Mouse (Mus musculus) spleen, adult 12 weeks (tissue): ENCODE results near the gene Hist1h2bb.
A peak's percentile ranks its signal among the peaks of the same experiment; 100 is the strongest.

Source experiments
- DNase-seq: peaks from one replicate; pipeline ENCODE4 v3.0.0; 2022; ENCODE audit warnings: low spot score

Hist1h2bb gene

DNA sequence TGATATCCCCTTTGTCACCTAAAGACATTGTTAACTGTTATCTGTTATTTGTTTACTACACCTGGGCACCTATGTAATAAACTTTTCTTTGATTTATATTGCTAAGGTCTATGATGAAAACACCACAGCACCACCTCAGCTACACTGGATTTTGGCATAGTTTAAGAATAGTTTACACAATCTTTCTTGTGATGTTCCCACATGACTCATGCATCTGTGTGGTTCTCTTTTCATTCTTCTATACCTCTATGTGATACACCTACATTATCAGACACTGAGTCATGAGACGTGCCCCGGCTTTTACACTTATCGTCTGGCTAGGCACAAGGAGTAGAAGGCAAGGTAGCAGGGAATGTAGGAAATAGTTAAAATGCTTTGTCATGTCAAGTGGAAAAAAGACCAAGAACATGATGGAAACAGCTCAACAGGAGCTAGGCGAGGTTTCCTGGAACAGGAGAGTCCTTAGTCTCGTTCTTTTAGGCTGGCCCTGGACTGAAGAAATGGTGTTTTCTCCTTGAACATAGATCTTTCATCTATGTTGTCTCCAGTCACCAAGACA is 3.1 kb downstream of the Hist1h2bb start:
- DNase-seq, result no peak

DNA sequence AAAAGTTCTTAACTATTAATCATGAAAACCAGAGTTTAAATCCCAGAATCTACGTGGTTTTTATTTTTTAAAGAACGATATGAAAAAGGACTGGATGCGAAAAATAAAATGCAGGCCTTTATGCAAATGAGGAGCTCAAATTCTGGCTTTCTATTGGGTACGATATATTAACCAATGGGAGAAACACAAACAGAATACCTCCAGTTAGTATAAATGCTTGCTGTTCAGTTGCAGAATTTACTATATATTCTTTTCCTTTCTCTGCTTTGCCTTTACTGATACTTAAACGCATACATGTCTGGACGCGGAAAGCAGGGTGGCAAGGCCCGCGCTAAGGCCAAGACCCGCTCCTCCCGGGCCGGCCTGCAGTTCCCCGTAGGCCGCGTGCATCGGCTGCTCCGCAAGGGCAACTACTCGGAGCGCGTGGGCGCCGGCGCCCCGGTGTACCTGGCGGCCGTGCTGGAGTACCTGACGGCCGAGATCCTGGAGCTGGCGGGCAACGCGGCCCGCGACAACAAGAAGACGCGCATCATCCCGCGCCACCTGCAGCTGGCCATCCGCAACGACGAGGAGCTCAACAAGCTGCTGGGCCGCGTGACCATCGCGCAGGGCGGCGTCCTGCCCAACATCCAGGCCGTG is 4.4 kb downstream of the Hist1h2bb start, which contains the start of gene Hist1h2ab:
Gene Hist1h2ab (plus strand): TSS at position 288 of the 639 bp plus-strand sequence.
- peak; percentile 62 for DNase-seq

DNA sequence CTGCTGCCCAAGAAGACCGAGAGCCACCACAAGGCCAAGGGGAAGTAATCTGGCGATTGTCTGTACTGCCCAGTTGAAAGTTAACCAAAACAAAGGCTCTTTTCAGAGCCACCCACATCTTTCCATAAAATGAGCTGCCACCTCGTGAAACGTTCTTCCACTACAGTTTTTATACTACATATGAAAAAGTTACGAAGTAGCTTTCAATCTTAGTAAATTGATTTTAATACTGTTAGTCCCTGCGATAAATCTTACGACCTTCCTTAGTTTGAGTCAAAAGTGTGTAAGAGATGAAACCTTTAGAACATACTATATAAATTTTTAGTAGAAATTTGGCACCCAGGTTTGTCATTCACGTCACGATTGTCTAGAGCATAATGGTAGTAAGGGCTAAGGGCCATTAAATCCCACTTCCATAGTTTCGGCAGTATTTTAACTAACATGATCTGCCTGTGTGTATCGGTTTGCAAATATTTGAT is 5.0 kb downstream of the Hist1h2bb start:
- DNase-seq, result no peak

DNA sequence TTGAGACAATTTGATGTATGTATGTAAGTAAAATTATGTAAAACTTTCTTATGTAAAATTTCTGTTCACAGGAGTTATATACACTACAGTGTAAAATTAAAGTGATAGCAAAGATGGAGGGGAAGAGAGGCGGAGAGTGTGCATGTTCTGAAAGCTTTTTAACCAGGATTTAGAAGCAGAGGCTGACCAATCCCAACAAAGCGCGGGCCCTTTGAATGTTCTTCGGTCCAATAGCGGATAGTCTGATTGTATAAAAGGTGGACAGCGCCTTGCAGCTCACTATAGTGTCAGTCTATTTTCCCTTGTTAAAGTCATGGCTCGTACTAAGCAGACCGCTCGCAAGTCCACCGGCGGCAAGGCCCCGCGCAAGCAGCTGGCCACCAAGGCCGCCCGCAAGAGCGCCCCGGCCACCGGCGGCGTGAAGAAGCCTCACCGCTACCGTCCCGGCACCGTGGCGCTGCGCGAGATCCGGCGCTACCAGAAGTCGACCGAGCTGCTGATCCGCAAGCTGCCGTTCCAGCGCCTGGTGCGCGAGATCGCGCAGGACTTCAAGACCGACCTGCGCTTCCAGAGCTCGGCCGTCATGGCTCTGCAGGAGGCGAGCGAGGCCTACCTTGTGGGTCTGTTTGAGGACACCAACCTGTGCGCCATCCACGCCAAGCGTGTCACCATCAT is 5.7 kb downstream of the Hist1h2bb start, which contains the start of gene Hist1h3b:
Gene Hist1h3b (plus strand): TSS at position 201 of the 675 bp plus-strand sequence.
- DNase-seq, result peak; percentile 80

GRCm38 (mm10) chr13:23752742-23753172 is 6.2 kb downstream of the Hist1h2bb start:
- DNase-seq, result no peak

- DNase-seq, result no peak
Measured at GRCm38 (mm10) chr13:23753314-23754078, 7.0 kb downstream of the Hist1h2bb start.

GRCm38 (mm10) chr13:23755000-23755399 is 8.5 kb downstream of the Hist1h2bb start:
- no peak for DNase-seq

DNA sequence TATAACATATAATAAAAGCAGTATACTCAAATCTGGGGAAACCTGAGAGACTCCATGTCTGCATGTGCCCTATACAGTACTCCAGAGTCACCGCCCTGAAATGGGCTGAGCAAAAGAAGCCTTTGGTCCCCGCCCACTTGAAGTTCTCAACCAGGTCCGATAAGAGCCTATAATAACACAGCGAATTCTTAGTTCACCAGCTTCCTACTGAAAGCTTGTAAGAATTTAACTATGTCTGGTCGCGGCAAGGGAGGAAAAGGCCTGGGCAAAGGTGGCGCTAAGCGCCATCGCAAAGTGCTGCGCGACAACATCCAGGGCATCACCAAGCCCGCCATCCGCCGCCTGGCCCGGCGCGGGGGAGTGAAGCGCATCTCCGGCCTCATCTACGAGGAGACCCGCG is 10.3 kb downstream of the Hist1h2bb start, which contains the start of gene Hist1h4b:
Gene Hist1h4b (plus strand): TSS at position 224 of the 400 bp plus-strand sequence.
- DNase-seq, result peak; percentile 94

DNA sequence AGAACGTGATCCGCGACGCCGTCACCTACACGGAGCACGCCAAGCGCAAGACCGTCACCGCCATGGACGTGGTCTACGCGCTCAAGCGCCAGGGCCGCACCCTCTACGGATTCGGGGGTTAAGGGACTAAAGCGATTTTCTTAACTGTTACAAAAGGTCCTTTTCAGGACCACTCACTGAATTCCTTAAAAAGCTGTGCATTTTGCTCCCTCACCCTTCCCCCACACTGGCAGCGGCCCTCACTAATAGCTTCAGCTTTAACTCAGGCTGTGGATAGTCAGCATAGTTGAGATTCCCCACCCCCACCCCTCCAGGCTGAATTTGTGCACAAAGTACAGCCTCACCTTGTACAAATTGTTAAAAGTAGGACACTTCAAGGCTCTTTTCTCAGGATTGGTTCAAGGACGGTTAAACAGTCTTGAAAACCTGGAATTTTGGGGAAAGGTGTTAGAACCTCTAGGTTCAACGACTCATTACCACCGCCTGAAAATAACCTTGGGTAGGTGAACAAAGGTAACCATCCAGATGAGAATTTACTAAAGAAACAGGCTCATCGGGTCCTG is 10.8 kb downstream of the Hist1h2bb start:
- peak; percentile 62 for DNase-seq

GRCm38 (mm10) chr13:23757921-23758320 is 11.4 kb downstream of the Hist1h2bb start:
- DNase-seq, result no peak

DNA sequence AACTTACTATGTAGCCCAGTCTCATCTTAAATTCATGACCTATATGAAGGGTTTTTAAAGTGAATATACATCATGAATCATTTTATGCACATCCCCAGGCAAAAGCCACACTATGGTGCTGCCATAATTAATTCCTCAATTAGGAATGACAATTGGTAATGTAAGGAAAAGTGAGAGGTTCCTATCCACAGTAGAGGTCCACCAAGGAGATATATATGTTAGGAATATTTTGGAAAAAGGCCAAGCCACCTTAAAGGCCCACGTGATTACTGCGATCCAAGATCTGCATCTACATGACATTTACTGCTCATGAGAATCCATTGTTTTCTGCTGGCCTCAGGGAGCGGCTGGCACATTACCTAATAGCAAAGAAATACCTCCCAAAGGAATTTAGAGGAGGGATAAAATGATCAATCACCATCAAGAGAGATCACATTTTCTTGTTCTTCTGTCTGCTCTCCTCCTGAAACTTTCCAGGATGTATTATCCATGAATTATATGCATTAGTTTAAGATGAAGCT is 12.8 kb downstream of the Hist1h2bb start:
- no peak for DNase-seq

DNA sequence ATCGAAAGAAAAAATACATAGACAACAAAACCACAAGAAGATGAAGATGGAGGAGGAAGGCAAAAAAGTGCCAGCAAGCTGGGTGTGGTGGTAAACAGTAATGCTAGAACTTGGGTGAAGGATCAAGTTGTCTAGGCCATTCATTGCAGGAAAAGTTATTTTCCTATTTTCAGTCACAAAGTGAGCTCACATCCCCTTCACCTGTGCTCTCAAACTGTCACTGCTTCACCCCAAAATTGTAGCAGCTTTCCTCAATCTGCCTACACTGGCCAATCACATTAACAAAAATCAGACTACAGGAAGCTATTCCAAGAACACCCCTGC is 13.3 kb downstream of the Hist1h2bb start:
- DNase-seq, result no peak

- DNase-seq, result no peak
Measured at GRCm38 (mm10) chr13:23760240-23760971, 13.9 kb downstream of the Hist1h2bb start.

GRCm38 (mm10) chr13:23760972-23761864 is 14.7 kb downstream of the Hist1h2bb start, which contains the start of gene Hist1h4a:
Hist1h4a (minus strand) TSS chr13:23761230.
- DNase-seq, result peak; percentile 95

DNA sequence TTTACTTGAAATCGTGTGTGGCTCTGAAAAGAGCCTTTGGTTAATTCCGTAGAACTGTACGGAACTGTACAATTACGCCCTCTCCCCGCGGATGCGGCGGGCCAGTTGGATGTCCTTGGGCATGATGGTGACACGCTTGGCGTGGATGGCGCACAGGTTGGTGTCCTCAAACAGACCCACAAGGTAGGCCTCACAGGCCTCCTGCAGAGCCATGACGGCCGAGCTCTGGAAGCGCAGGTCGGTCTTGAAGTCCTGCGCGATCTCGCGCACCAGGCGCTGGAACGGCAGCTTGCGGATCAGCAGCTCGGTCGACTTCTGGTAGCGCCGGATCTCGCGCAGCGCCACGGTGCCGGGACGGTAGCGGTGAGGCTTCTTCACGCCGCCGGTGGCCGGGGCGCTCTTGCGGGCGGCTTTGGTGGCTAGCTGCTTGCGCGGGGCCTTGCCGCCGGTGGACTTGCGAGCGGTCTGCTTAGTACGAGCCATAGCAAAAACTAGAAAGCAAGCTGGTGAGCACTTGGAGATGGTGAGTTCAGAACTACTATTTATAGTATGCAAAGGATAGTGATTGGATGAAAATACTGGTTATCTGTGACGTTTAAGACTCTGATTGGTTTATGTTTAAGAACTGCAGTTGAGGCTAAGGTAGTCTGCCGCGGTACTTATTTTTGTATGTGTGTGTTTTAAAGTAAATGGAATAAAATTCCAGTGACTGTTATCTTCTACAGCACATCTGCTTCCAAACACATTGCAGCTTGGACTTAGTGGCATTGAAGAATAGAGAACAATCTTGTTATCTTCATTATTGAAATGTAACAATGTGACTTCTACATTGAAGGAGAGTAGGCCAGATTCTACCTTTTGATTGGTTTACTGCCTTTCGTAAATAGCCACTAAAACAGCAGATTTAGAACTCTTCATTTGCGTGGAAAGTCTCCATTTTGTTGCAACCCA is 15.6 kb downstream of the Hist1h2bb start, which contains the start of gene Hist1h3a:
Gene Hist1h3a (minus strand): TSS at position 516 of the 951 bp plus-strand sequence.
- peak; percentile 74 for DNase-seq

DNA sequence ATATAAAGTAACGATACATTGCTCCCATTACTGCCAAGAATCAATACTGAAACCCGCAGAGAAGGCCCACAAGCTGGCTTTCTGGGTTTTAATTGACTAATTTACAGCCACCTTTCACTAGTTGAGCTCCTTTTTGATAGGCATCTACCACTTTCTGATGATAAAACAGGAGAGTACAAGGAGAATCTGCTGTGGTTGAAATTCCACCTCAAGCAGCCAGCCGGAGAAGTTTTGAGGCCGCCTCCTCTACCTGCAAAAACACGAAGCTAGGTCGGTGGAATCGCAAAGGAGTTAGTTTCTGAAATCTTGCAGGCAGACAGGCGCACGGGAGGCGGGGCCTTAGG is 16.7 kb downstream of the Hist1h2bb start:
- no peak for DNase-seq

DNA sequence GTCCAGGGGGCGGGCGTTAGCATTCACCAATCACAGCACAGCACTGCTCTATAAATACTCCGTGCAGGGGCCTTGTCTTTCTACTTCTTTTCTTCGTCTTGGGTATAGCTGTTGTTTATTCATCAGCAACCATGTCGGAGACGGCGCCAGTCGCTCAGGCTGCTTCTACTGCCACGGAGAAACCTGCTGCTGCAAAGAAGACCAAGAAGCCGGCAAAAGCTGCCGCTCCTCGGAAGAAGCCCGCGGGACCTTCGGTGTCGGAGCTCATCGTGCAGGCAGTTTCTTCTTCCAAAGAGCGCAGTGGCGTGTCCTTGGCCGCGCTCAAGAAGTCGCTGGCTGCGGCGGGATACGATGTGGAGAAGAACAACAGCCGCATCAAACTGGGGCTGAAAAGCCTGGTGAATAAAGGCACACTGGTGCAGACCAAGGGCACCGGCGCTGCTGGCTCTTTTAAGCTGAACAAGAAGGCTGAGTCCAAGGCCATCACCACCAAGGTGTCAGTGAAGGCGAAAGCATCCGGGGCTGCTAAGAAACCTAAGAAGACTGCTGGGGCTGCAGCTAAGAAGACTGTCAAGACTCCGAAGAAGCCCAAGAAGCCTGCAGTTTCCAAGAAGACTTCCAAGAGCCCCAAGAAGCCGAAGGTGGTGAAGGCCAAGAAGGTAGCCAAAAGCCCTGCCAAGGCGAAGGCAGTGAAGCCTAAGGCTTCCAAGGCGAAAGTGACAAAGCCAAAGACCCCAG is 17.2 kb downstream of the Hist1h2bb start, which contains the start of gene Hist1h1a:
Gene Hist1h1a (plus strand): TSS at position 81 of the 738 bp plus-strand sequence.
- DNase-seq, result peak; percentile 92
